Mouse (Mus musculus) cerebellum, adult 9-10 months (tissue): ENCODE data around the gene 2610528A11Rik.
"Not testable (repeated sequence)": the region's sequence is repeated elsewhere in the genome, so short reads cannot be mapped to it uniquely, and the experiment has no call there.

Experiments
- DNase-seq: peaks from one replicate; pipeline ENCODE4 v3.0.0; 2022

2610528A11Rik gene

GRCm38 (mm10) chr14:37113922-37114321 lies at the start of gene 2610528A11Rik:
2610528A11Rik (minus strand) TSS chr14:37114022.
- DNase-seq, result no peak

DNA sequence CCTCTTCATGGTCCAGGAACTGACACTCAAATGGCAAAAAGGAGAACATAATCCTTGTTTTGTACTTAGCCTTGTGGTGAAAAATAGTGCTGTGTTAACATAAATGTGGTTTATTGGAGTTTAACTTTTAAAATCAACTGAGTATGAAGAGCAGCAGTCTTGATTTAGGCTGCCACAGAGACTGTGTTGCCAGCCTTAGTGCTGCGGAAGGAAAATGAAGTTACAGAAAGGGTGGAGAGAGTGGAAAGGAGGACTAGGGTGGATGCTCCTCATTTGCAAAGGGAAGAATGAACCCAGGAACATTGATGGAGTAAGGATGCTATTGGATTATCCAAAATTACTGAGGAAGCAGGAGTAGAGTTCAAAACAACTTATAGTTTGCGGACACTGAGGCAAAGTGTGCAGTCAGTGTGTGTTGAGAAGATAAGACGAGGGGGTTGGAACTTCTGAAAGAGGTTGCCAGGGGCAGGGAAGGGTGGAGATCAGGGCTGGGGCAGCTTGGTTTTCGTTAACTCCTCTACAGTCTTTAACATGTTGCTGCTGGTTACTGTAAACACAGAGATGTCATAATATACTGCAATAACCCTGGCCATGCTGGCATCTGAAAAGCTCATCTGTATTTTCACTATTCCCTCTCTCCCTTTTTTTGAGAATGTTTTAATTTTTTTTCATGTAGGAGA lies 49.6 kb upstream of the 2610528A11Rik start:
- DNase-seq, result no peak

GRCm38 (mm10) chr14:37154391-37154790 lies 40.6 kb upstream of the 2610528A11Rik start:
- DNase-seq, result no peak

GRCm38 (mm10) chr14:37139051-37139710 lies 25.4 kb upstream of the 2610528A11Rik start:
- DNase-seq, result no peak

- not testable (repeated sequence) for DNase-seq
Measured at GRCm38 (mm10) chr14:37137596-37137995, 23.8 kb upstream of the 2610528A11Rik start.

DNA sequence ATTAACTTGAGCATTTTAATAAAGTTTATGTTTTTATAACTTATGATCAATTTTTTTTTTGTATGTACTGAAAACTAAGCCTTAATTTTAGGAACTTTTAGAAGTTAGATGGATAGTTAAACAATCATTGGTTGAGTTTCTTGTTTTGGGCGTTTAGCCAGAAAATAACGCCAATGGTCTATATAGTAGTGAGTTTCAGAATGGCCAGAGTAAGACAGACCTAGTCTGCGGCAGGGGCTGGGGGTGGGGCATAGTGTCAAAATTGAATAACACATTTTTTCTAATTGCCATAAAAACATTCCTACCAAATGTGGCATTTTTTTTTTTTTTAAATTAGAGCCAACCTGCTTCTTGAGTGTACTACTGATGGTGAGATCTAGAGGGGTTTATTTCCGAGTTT lies 22.3 kb upstream of the 2610528A11Rik start:
- peak; percentile 52 for DNase-seq

DNA sequence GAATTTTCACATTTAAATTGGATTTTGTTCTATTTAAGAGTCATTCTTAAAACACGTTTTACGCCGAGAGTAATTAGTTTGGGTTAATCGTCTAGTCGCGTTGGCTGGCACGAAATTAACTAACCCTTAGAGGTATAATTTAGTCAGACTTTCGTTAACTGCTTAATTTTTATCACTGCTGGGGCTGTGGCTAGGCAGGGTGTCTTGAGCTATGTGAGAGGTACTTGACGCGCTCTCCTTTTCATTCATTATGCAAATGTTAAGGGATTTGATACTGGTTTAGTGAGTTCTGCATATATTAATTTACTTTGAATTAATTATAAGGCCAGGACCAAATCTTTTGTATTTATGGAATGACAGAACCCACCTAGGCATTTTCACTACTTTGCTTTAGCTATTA lies 21.8 kb upstream of the 2610528A11Rik start:
- DNase-seq, result no peak

DNA sequence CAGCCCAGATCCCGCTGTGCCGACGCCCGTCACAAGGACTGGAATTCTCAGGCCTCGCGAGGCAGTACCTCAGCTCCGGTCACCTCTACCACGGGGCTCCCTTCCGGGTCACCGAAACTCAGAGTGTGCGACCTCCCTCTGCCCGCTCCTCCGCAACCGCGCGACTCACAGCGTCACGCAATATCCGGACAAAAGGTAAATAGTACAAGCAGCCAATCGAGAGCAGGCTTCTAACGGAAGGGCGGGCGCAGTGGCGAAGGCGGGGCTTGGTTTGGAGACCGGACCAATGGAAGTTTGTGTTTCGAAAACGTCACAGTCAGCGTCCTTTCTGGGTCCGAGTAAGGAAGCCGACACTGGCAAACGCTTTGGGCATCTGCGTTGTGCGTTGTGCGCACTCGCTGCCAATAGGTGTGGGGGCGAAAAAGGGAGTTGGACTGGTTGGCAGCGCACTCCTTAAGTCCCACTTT lies 21.3 kb upstream of the 2610528A11Rik start, which contains the start of gene Ghitm:
Gene Ghitm (minus strand): TSS at position 146 of the 467 bp plus-strand sequence.
- peak; percentile 99 for DNase-seq

GRCm38 (mm10) chr14:37134304-37135126 lies 20.7 kb upstream of the 2610528A11Rik start:
- DNase-seq, result peak; percentile 65

GRCm38 (mm10) chr14:37127652-37128051 lies 13.8 kb upstream of the 2610528A11Rik start:
- peak; percentile 36 for DNase-seq

DNA sequence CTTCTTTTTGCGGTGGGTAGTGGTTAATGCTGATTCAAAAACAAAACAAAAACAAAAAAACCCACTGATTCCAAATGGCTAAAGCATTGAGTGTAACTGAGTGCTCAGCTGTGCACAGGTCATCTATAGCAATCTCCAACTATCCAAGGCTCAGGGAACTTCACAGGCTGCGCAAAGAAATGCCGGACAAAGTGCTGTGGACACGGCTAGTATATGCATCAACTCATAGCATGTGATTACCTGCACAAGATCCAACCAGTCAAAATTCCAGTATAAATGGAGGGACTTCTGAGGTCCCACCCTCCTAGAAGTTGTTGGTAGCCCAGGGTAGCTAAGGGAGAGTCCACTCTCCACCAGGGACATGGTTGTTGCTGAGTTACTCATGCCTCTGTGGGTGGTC lies 5.4 kb upstream of the 2610528A11Rik start:
- DNase-seq, result no peak

GRCm38 (mm10) chr14:37112931-37113330 lies 891 bp downstream of the 2610528A11Rik start:
- DNase-seq, result no peak

DNA sequence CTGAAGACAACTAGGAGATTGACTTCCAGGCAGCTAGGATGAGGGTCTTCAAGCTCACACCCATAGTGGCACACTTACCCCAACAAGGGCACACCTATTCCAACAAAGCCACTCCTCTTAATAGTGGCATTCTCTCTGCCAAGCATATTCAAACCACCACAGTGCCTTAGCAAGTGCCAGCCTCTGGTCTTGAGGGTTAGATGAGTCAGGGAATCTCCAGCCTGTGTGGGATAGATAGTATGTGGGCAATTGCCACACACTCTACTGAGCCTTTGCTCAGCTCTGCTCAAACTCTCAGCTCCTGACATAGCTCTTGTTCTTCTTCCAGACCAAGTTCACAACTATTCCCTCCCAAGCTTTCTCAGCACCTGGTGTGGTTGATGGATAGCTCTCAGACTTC lies 2.5 kb downstream of the 2610528A11Rik start:
- DNase-seq, result no peak

- DNase-seq, result no peak
Measured at GRCm38 (mm10) chr14:37110456-37110855, 3.4 kb downstream of the 2610528A11Rik start.

DNA sequence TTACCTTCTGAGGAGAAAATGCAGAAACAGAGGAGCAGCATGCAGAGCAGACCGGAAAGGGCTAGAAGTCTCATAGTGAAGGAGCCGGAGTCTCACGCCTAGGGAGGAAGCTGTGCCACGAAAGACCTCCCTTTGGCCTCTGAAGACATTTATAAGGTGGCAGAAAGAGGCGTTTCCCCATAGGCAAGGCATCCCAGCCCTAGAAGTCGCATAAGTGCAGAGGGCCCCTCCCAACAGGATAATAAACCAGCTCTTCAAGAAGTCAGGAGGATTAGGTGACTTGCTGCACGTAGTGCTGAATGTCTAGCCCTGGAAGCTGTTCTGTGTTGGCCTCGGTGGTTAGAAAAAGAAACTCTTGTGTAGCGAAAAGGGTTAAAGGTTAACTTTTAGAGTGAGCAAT lies 3.8 kb downstream of the 2610528A11Rik start:
- no peak for DNase-seq

- no peak for DNase-seq
Measured at GRCm38 (mm10) chr14:37109460-37109859, 4.4 kb downstream of the 2610528A11Rik start.

DNA sequence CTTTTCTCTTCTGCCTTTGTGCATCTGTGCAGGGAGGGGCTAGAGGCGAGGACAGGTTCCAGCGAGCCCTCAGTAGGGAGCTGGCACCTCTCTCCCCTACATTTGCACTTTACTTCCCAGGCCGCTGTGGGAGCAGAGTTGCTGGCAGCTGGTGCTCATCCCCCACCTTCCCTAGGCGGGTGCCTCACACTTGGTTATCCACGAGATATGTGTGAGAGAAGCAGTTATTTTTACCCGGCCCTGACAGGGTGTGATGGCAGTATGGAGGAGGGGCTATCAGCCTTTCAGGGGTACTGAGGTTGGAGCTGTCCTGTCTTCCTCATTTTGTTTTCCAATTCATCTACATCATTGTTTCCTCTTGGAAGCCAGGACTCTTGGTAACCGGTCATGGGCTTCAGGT lies 8.0 kb downstream of the 2610528A11Rik start:
- DNase-seq, result no peak

GRCm38 (mm10) chr14:37104747-37105146 lies 9.1 kb downstream of the 2610528A11Rik start:
- DNase-seq, result no peak

DNA sequence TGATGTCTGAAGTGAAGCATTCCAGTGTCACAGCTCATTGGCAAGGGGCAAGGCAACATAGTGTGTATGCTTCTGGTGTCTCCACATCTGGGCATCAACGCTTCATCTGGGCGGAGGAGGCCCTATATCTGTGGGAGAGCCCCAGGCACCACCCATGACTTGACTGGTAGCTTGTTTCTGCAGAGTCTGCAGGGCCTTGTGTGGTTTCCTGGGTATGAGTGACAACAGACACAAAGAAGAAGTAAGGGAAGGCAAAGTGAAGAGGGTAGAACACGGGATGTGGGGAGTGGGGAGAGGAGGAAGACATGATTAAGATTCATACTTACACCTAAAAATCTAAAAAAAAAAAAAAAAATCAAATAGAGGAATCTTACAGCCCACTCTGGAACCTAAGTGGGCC lies 11.3 kb downstream of the 2610528A11Rik start:
- DNase-seq, result no peak

DNA sequence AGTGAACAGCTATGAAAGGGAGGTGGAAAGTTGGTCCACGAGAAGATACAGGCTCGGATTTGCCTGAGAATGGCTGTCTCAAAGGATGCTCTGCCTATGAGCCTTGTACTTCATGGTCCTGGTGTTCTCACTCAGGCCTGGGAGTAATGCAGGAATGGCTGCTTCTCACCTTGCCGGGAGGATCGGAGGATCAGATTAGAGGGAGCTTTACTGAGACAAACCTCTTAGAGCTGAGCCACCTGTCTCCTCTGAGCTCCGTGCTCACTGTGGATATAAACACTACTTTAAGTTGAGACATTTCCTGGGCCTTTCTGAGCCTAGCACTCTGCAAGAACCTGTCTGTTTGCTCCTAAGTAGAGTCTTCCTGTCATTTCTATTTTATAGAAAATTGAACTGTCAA lies 12.3 kb downstream of the 2610528A11Rik start:
- no peak for DNase-seq

DNA sequence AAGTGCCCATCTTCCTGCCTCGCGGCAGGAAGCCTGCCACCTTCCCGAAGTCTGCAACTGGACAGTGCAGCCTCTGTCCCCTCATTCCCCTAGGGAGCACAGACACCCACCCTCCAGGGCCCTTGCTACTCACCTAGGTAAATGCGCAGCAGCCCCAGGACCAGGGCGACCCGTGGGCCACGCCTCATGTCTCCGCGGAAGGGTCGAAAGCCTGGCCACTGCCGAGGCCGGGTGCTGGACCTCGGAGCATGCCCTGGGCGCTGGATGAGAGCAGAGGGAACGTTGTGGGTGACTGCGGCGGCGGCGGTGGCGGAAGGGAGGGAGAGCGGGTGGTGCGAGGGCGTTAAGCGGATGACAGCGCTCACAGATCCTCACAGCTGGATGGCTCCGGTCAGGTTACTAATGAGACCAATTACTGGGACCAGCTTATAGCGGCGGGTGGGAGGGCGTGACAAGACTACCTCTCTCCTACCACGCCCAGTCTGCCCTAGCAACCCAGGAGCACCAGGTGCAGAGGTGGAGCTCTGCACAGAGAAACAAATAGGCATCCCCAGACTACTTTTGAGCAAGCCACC lies 15.8 kb downstream of the 2610528A11Rik start, which contains the start of gene Cdhr1:
Gene Cdhr1 (minus strand): TSS at position 392 of the 575 bp plus-strand sequence.
- DNase-seq, result no peak

DNA sequence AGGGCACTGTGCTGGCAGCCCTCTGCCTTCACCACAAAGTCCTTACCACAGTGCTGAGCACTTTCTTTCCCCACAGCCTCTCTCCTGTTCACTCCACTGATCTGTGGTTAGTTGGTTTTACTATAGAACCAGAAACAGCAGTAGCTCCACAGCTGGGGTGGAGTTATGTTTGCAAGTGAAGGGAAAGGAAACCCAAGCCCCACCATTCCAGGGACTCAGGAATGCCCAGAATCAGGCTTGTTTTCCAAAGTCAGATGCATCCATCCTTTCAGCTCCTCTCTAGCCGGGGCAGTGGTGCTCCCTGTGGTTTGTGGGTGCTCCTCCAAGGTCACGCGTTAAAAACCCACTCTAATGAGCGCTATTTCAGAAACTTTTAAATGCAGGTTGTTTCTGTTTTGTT lies 18.3 kb downstream of the 2610528A11Rik start:
- DNase-seq, result no peak

DNA sequence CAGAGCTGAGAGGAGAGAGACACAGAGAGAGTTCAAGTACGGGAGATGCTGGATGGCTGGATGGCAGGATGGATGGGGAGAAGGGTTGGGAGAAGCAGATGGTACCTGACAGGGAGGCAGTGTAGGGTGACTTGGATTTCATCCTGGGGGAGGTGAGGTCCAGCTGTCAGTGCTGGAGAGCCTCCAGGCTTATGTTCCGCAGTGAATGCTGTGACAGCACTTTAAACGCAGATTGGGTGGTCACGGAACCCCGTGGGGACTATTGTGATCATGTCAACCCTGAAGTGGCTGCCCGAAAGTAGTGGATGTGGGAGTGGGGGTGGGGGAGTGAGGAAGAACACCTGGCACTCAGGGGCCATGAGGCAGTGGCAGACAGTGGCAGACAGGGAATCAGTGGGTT lies 19.4 kb downstream of the 2610528A11Rik start:
- DNase-seq, result no peak
